Mouse (Mus musculus) G1E (cell line): ENCODE measurements around the gene Pnmal2. TPM values are rescaled to one million over a fixed set of nuclear protein-coding genes. Genes with fewer than 3 reads are reported as not detected.

Experiments used
- ATAC-seq: 2 replicates; pipeline ENCODE4 v1.8.0; 2016; ENCODE audit warnings: mild to moderate bottlenecking; ENCODE audit not compliant: insufficient number of reproducible peaks, poor library complexity, low FRiP score, severe bottlenecking; ENCODE audit errors: extremely low read depth
- DNase-seq: peaks from one replicate; pipeline ENCODE4 v3.0.0; 2012; ENCODE audit warnings: low spot score
- H3K27me3 ChIP-seq: 2 replicates; pipeline ENCODE4 v1.6.1; 2012; ENCODE audit warnings: mild to moderate bottlenecking, low read length, inconsistent platforms; ENCODE audit not compliant: insufficient read depth
- H3K36me3 ChIP-seq: replicated peaks from 2 replicates; pipeline ENCODE3; 2012; ENCODE audit warnings: mild to moderate bottlenecking, inconsistent platforms
- H3K4me1 ChIP-seq: 2 replicates; pipeline ENCODE4 v1.6.1; 2012; ENCODE audit warnings: low read depth, low read length, inconsistent platforms, mixed read lengths; ENCODE audit not compliant: insufficient read depth
- H3K4me3 ChIP-seq: 2 replicates; pipeline ENCODE4 v1.5.1; 2012; ENCODE audit warnings: low read depth, mild to moderate bottlenecking, inconsistent platforms, low read length, moderate library complexity, mixed read lengths
- H3K9me3 ChIP-seq: replicated peaks from 2 replicates; pipeline ENCODE4 v1.6.1; 2012; ENCODE audit warnings: inconsistent platforms
- CTCF ChIP-seq: IDR thresholded peaks from 2 replicates; pipeline ENCODE4 v1.5.1; 2012; ENCODE audit warnings: low read depth, low read length, inconsistent platforms, mixed read lengths
- GATA1 ChIP-seq: IDR thresholded peaks from 2 replicates; pipeline ENCODE4 v1.6.1; 2012; ENCODE audit warnings: borderline replicate concordance, low read length, inconsistent platforms, mixed read lengths
- GATA2 ChIP-seq: IDR thresholded peaks from 2 replicates; pipeline ENCODE4 v1.6.1; 2012; ENCODE audit warnings: low read depth, low read length, inconsistent platforms, borderline replicate concordance
- POLR2AphosphoS5 ChIP-seq: IDR thresholded peaks from 2 replicates; pipeline ENCODE4 v1.6.1; 2012; ENCODE audit warnings: low read depth, low read length, inconsistent platforms; ENCODE audit not compliant: insufficient replicate concordance
- TAL1 ChIP-seq: conservative IDR thresholded peaks from 2 replicates; pipeline ENCODE4 v1.6.1; 2012; ENCODE audit warnings: low read depth, low read length, inconsistent platforms, mixed read lengths
- polyA plus RNA-seq: library from polyadenylated mRNA; stranded (reverse); fragments of >175 nt; gene quantifications from 2 replicates; pipeline ENCODE4 v1.2.3, GENCODE M21; 2012
- total RNA-seq, 2 experiments: library from RNA; stranded (forward) in 1 of 2; stranded (reverse) in 1 of 2; fragments of 200-1000 nt in 1 of 2; fragments of >200 nt in 1 of 2; fragmentation: Nextera tagmentation in 1 of 2; gene quantifications; 2 replicates each; pipeline ENCODE4 v1.2.3; 2014 to 2017

The Pnmal2 gene
- total and polyA plus RNA-seq, 3 experiments, result 0.22 TPM; not detected in 2

DNA sequence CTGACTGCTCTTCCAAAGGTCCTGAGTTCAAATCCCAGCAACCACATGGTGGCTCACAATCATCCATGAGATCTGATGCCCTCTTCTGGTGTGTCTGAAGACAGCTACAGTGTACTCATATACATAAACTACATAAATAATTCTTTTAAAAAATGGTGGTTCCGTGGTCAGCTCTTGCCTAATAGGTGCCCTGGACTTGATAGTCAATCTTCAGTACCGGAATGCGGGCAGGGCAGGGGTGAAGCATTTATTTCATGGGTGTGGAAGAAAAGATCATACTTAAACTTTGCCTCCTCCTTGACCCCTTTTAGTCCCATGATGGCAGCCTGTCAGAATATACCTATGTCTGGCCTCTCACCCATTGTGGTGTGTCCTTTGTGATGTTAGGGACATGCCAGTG is 32.6 kb upstream of the Pnmal2 start:
- no peak overlapping the region for H3K4me3 ChIP-seq
- H3K36me3 ChIP-seq, result peaks cover 41% of the 10 kb centered on the region
- no peak for DNase-seq
- peaks cover 36% of the 10 kb centered on the region for H3K27me3 ChIP-seq
- no peak for ATAC-seq
- TF ChIP-seq GATA1 (no peak), TAL1 (no peak), POLR2AphosphoS5 (no peak), CTCF (no peak)
- H3K4me1 ChIP-seq, result peaks cover 35% of the 10 kb centered on the region
- no peaks in the 10 kb centered on the region for H3K9me3 ChIP-seq

DNA sequence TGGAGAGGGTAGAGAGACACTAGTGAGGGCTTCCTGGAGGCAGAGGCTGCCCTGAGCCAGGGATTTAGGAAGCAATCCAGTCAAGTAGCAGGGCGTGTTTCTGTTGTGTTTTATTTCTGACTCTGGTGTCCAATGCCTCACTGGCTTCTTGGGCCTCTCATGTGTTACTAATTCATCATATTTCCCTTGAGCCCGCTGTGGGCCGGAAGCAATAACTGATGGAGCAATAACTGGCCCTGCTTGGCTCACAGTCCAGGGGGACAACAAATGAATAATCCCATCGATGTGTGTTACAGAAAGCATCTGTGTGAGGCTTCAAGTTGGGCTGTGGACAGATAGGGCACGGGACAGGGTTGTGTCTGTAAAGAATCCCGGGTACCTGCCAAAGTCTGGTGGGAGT is 32.1 kb upstream of the Pnmal2 start:
- Histone ChIP-seq H3K4me1 (peaks cover 36% of the 10 kb centered on the region), H3K36me3 (peaks cover 46% of the 10 kb centered on the region), H3K9me3 (no peaks in the 10 kb centered on the region), H3K4me3 (no peak overlapping the region), H3K27me3 (peaks cover 32% of the 10 kb centered on the region)
- ATAC-seq (no peak), DNase-seq (no peak)
- TF ChIP-seq GATA2 (no peak), GATA1 (no peak), TAL1 (no peak), CTCF (no peak), POLR2AphosphoS5 (no peak)

DNA sequence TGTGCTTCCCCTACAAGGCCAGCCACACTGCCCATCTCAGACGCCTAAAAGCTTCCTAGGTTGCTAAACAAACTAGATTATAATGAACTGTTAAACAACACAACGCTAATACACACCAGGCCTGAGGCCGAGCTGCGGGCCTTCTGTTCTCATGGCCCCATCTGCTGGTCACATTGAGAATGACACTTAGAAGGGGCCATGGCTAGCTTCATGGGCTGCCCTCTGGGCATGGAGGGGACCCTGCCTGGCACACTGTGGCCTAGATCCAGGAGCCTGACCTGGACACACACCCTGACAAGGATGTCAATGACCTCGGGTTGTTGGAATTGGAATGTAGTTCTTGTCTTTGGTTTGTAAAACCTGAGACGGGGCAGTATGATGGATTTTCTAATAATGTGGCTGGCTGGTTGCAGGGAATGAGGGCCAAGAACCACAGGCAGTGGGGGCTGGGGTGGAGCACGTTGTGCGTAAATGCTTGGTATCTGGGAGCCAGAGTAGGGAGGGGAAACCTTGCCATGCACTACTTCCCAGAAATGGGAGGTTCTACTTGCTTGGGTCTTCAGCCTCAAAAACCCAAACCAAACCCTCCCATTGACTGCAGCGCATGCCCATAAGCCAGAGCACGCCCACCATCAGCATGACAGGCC is 30.6 kb upstream of the Pnmal2 start:
- peaks cover 16% of the 10 kb centered on the region for H3K27me3 ChIP-seq
- peaks cover 46% of the 10 kb centered on the region for H3K4me1 ChIP-seq
- TF ChIP-seq GATA2, result no peak
- peak; percentile 30; the same call in 1 of the 2 replicates for TF ChIP-seq POLR2AphosphoS5
- peak; percentile 76 for TF ChIP-seq CTCF
- no peak overlapping the region for H3K4me3 ChIP-seq
- peaks cover 61% of the 10 kb centered on the region for H3K36me3 ChIP-seq
- DNase-seq (peak; percentile 53), ATAC-seq (peak; percentile 47; the same call in 1 of the 2 replicates)
- no peaks in the 10 kb centered on the region for H3K9me3 ChIP-seq

DNA sequence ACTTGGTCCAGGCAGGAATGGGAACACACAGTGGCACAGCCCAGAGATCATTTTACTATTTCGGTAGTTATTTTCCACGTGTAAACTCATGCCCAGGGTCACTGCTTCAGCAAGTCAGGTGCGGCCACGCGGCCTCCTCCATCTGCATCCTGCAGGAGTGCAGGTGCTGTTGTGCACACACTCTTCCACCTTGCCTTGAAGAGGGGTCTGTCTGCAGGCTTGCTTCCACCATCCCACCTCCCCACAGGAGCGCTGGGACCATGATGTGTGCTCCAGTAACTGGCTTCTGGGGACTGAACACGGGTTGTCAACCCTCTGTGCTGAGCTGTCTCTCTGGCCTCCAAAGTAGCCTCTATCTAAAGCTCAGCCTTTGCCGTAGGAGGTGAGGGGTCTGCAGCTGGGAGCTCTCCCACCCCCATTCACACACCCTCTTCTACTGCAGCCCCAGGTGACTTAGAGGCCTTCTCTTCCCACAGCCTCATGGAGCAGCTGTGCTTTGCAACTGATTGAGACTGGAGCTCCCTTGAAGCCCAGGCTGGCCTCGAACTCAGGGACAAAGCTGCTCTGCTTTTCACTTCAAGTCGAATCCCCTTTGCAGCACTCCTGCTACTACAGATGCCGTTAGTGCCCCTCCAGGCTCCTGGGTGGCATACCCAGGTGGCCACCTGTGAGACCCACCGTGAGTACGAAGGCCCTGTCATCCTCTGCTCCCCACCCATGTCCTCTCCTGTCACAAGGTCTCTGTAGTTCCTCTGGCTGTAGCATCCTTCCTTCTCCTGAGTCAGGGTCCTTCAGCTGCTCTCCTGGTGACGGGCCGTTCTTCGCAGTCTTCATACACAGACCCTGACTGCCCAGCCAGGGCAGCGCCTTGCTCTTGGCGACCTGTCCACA is 29.8 kb upstream of the Pnmal2 start:
- TF ChIP-seq CTCF, result no peak
- TF ChIP-seq GATA2, result no peak
- TF ChIP-seq TAL1, result no peak
- no peak for TF ChIP-seq GATA1
- TF ChIP-seq POLR2AphosphoS5, result no peak; the same call in 1 of the 2 replicates
- Histone ChIP-seq H3K36me3 (peaks cover 69% of the 10 kb centered on the region), H3K27me3 (peaks cover 9% of the 10 kb centered on the region), H3K4me1 (peaks cover 47% of the 10 kb centered on the region), H3K9me3 (no peaks in the 10 kb centered on the region), H3K4me3 (no peak overlapping the region)
- ATAC-seq, result no peak
- DNase-seq, result no peak

DNA sequence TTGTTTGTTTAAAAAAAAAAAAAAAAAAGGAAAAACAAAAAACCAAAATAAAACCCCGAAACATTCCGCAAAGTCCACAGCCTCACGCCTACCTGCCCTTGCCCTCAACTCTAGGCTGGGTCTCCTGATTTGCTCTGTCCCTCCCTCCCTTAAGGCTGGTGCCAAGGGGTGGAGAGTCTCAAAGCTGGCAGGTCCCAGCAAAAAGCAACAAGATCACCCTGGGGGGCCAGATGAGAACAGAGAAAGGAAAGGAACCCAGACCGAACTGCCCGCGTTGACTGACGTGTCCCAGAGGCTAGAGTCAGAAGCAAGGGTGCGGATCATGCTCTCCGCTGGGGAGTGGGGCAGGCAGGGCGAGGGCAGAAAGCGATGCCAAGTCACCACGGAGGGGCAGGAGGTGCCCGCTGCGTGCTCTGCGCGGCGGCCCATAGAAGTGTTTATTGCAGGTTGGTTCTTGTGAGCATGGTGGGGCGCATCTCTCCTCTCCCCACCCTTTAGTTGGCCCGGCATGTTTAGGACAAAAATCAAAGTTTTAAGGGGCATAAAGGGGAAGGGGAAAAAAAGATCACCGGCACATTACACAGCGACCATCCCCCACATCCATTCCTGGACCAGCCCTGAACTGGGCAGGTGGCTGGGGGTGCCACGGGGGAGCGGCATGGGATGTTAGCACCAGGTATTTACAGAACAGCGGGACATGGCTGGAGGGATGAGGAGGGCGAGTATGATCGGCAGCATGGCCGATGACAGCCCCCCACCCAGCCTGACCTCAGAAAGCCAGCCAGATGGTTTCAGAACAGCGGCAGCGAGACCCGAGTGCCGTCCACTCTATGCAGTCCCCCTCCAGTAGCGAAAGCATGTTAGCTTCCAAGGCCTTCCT is 28.8 kb upstream of the Pnmal2 start:
- Histone ChIP-seq H3K4me1 (peaks cover 50% of the 10 kb centered on the region), H3K36me3 (peaks cover 78% of the 10 kb centered on the region), H3K9me3 (no peaks in the 10 kb centered on the region), H3K4me3 (no peak overlapping the region), H3K27me3 (no peaks in the 10 kb centered on the region)
- no peak for ATAC-seq
- no peak for TF ChIP-seq POLR2AphosphoS5
- DNase-seq, result no peak
